Mouse (Mus musculus) cerebellum, adult 8-10 months (tissue): ENCODE measurements at regions not wholly inside any gene's neighbourhood (a gene's known extent, or its start where the extent isn't known, plus 50 kb on each side); places are given as distances from the start of the nearest gene placed in this dataset.

Experiments
- DNase-seq: peaks from one replicate; pipeline ENCODE4 v3.0.0; 2022

DNA sequence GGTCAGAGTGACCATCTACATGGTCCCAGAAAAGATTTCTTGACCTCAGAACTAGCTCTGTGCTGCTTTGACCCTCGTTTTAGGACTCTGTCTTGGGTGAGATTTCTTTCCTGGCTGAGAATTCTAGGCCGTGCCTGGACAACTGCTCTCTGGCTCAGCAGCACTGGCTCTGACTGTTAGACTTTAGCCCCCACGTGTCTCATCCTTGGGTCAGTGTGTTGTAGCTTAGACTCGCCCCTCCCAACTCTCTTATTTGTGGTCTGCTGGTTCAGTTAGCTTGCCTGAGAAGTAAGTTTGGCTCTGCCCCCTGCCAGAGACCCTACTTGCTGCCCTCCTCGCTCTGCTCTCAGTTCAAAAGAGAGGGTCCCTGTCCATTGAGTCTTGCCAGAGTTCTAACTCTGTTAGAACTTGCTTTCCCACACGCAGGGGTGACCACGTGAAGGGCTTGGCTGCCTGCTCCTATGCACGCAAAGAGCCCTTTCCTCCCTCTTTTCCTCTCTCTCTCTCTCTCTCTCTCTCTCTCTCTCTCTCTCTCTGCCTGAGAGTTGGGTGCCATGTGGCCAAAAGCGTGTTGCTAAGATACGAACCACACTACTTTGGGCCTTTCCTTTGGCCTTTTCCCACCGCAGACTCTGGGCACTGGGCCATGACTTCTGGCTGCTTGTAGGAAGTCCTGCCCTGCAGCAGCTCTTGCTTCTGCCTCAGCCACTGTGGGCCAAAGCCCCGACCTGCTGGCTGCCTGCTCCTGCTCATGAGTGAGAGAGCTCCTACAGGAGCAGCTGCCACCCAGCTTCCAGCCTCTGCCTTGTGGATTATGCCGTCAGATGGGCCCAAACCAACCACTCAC is 344.2 kb upstream of the Amot start:
- peak; percentile 5 for DNase-seq

DNA sequence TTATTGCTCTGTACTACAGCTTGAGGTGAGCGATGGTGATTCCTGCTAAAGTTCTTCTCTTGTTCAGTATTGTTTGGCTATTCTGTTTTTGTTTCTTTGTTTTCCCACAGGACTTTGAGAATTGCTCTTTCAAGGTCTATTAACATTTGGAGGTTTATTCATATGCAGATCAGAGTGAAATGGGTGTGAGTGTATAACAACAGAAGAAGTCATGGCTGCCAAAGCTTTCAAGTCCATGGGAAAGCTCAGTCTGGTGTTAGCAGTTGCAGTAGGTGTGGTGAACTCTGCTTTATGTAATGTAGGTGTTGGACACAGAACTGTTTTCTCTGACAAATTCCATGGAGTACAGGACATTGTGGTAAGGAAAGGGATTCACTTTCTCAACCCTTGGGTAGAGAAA is 328.1 kb upstream of the Amot start:
- no peak for DNase-seq

DNA sequence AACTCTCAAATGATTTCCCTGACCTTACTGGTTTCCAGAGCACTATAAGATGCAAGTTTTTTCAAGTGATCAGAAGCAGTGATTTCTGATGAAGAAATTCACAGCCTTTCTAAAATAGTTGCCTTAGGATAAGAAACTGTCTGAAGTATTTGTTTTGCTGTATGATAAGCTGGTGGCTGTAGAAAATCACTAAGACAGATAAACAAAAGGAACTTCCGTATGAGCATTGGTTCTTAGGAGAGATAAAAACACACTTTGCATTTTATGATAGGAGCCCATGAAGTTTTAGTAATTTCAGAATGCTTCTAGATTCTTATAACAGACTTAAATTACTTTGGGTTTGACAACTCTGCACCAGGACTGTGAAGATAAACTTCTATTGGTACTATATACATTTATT is 308.0 kb upstream of the Amot start:
- DNase-seq: no peak
